Mouse (Mus musculus): Measurements from ENCODE around the gene Chtf18. TPM values are rescaled to one million over a fixed set of nuclear protein-coding genes. Genes with fewer than 3 reads are reported as not detected.

Chtf18 gene
- 3.2 and 4.6 TPM in 2 replicates for polyA plus RNA-seq (2015; fragmentation: Nextera tagmentation; extraction: Ambion mirVana)

DNA sequence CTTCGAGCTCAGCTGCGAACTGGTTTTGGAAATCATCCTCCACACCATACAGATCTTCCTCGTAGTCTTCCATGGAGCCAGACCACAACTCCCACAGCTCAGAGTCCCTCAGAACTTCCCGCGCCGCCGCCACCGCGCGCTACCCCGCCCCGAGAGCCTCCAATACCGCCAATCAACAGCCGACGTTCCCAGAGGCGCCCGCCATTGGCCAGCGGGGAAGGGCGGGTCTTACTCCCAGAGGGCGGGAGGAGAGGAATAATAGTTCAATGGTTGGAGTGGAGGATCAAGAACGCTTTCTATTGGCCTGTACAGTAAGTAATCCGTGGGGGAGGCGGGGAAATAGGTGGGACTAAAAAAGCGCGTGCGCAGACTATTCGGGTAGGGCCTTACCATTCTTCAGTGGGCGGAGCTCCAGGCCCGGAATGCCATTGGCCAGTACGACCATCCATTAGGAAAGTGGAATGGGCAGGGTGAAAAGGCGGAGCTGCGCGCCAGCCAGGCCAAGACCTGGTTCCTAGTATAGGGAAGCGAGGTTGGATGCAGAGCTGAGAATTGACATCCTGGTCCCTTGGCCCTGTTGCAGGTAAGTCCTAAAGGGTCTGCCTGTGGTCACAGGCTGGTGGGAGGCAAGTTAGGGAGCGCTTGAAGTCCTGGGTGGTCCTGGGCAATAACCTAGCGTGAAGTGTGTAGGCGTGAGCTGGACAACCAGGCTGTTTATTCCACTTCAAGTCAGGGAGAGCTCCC is at the start of gene Chtf18, which contains the start of gene Rpusd1:
Gene Chtf18 (minus strand): TSS at position 155 of the 744 bp plus-strand sequence.
Gene Rpusd1 (plus strand): TSS at position 406 of the 744 bp plus-strand sequence.

DNA sequence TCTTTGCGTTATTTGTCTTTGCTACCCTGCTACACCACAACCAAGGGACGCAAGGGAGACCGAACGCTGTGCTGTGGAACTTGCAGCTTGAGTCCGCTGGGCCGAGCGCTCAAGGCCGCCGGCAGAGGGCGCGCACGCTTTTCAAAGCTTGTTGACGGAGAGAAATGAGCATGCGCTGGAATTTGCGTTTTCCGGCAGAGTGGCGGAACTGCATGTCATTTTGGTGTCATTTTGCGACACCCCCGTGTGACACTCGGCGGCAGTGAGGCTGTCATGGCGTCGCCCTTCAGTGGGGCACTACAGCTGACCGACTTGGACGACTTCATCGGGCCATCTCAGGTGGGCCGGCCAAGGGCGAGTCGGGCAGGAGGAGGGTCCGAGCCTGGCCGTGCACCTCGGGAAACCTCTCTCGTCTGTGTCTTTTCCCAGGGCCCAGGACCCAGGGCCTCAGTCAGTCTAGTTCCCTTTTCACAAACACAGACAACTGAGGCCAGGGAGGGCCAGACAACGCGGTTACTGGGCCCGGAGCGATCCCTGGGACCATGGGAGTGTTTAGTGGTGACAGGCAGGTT is 46.4 kb upstream of the Chtf18 start, which contains the start of gene Narfl:
Gene Narfl (plus strand): TSS at position 228 of the 572 bp plus-strand sequence.

DNA sequence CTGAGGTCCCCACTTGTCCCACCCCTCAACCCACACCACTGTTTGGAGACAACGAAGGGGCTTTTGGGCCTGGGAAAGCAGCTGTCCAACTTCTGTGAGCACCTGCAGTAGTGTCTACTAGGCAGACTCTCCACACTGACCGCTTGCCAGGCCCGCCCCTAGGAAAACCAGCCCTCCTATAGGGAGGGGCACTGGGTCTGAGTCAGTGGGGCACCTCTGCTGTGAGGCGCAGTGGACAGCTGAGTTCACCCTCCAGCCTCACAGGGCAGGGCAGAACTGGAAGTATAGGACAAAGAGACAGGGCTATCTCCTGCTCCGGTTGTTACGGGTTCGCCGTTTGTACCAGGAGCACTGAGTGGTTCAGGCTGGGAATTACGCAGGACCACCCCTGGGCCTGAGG is 27.0 kb upstream of the Chtf18 start, which contains the start of gene Msln:
Gene Msln (minus strand): TSS at position 138 of the 400 bp plus-strand sequence.

DNA sequence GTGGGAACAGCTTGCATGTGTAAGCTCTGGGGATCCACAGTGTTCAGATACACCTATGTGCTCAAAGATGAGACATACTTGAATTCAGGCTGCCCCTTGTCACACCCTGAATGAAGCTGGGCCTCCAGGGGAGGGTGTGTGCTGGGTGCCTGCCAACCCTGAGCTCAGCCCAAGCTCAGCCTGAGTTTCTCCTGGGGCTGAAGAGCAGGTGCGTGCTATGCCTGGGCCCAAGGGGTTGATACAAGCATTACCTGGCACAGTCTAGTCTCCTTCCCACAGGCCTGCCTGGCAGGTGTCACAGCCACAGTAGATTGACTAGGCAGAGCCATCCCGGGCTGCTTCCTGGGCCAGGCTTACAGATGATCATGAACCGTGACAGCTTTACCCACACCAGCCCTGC is 8.5 kb upstream of the Chtf18 start, which contains the start of gene Mslnl:
Gene Mslnl (plus strand): TSS at position 298 of the 400 bp plus-strand sequence.

DNA sequence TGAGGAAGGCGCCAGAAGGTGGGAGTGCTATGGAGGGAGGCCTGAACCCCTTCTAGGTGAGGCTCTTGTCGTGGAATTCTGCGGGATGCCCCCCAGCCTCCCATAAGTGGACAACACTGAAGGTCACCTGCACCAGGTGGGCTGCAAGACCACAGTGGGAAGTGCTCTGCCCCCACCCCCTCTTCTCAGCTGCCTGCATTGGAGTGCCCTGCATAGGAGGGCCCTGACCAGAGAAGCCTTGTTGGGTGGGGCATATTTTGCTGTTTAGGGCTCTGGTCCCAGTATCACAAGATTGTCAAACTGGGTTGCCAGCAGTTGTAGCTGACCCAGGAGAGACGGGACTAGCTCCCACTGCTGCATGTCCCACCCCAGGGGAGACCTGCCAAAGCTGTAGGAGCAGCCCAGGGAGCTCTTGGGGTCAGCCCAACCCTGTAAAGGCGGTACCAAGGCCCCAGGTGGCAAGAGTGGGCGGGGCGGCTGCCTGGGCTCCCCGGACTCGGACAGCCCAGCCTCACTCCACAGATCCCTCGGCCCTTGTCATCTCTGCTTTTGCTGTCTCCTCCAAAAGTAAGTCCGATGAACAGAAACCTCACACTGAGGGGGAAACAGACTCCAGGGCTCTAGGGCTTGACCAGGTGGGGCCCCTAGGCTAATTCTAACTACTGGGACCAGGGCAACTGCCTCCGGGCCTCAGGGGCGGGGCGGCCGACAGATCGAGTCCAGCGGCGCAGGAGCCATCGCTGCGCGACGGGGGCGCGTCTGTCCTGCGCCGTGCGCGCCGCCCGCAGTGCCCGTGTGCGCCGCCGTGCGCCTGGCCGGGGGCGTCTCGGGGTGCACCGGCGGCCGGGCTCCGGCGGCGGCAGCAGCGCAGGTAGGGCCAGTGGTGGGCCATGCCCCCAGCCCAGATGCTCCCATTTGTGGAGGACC is 10.2 kb downstream of the Chtf18 start, which contains the start of gene Gng13:
Gene Gng13 (plus strand): TSS at position 461 of the 927 bp plus-strand sequence.

Small RNAs within 50 kb of the gene (microRNA-seq; reads per million reads assigned to microRNA genes)
- 0 reads per million in 2 experiments for gene Gm25083

Other genes with a start within 250 kb of the Chtf18 start
- 0.05 TPM in 1 of 2 replicates, not detected in the other for gene Sstr5, start 230.1 kb downstream of the Chtf18 start, polyA plus RNA-seq (2015; fragmentation: Nextera tagmentation; extraction: Ambion mirVana)
- 14.7 and 16.2 TPM in 2 replicates for gene Sox8, start 156.7 kb downstream of the Chtf18 start, polyA plus RNA-seq (2015; fragmentation: Nextera tagmentation; extraction: Ambion mirVana)
- gene Lmf1, start 148.3 kb downstream of the Chtf18 start, polyA plus RNA-seq (2015; fragmentation: Nextera tagmentation; extraction: Ambion mirVana) = 11.6 and 14.8 TPM in 2 replicates
- gene Gng13, start 10.2 kb downstream of the Chtf18 start, polyA plus RNA-seq (2015; fragmentation: Nextera tagmentation; extraction: Ambion mirVana) = 0.28 TPM in 1 of 2 replicates, not detected in the other
- 8.7 and 9.4 TPM in 2 replicates for gene Rpusd1, start 251 bp upstream of the Chtf18 start, polyA plus RNA-seq (2015; fragmentation: Nextera tagmentation; extraction: Ambion mirVana)
- gene Mslnl, start 8.6 kb upstream of the Chtf18 start, polyA plus RNA-seq (2015; fragmentation: Nextera tagmentation; extraction: Ambion mirVana) = not detected in 2 replicates
- gene Msln, start 27.0 kb upstream of the Chtf18 start, polyA plus RNA-seq (2015; fragmentation: Nextera tagmentation; extraction: Ambion mirVana) = 1.4 and 1.7 TPM in 2 replicates
- gene Narfl, start 46.4 kb upstream of the Chtf18 start, polyA plus RNA-seq (2015; fragmentation: Nextera tagmentation; extraction: Ambion mirVana) = 36.6 and 38.7 TPM in 2 replicates
- gene Haghl, start 58.3 kb upstream of the Chtf18 start, polyA plus RNA-seq (2015; fragmentation: Nextera tagmentation; extraction: Ambion mirVana) = 31.4 and 32.9 TPM in 2 replicates
- 0.16 and 0.22 TPM in 2 replicates for gene Ccdc78, start 59.2 kb upstream of the Chtf18 start, polyA plus RNA-seq (2015; fragmentation: Nextera tagmentation; extraction: Ambion mirVana)
- gene Fam173a, start 65.5 kb upstream of the Chtf18 start, polyA plus RNA-seq (2015; fragmentation: Nextera tagmentation; extraction: Ambion mirVana) = 55.4 and 60.9 TPM in 2 replicates
- 0.35 and 0.65 TPM in 2 replicates for gene AC134908.4, start 68.2 kb upstream of the Chtf18 start, polyA plus RNA-seq (2015; fragmentation: Nextera tagmentation; extraction: Ambion mirVana)
- 22.8 and 28.7 TPM in 2 replicates for gene Metrn, start 69.7 kb upstream of the Chtf18 start, polyA plus RNA-seq (2015; fragmentation: Nextera tagmentation; extraction: Ambion mirVana)
- gene Fbxl16, start 81.7 kb upstream of the Chtf18 start, polyA plus RNA-seq (2015; fragmentation: Nextera tagmentation; extraction: Ambion mirVana) = 0.72 and 0.95 TPM in 2 replicates
- 11.8 and 12.4 TPM in 2 replicates for gene Wdr24, start 96.2 kb upstream of the Chtf18 start, polyA plus RNA-seq (2015; fragmentation: Nextera tagmentation; extraction: Ambion mirVana)
- gene Jmjd8, start 101.4 kb upstream of the Chtf18 start, polyA plus RNA-seq (2015; fragmentation: Nextera tagmentation; extraction: Ambion mirVana) = 17.9 and 23.0 TPM in 2 replicates
- 186 and 212 TPM in 2 replicates for gene Stub1, start 106.0 kb upstream of the Chtf18 start, polyA plus RNA-seq (2015; fragmentation: Nextera tagmentation; extraction: Ambion mirVana)
- gene Rhbdl1, start 109.9 kb upstream of the Chtf18 start, polyA plus RNA-seq (2015; fragmentation: Nextera tagmentation; extraction: Ambion mirVana) = 13.6 and 17.2 TPM in 2 replicates
- 4.3 and 4.5 TPM in 2 replicates for gene Gm20683, start 114.3 kb upstream of the Chtf18 start, polyA plus RNA-seq (2015; fragmentation: Nextera tagmentation; extraction: Ambion mirVana)
- gene Rhot2, start 117.4 kb upstream of the Chtf18 start, polyA plus RNA-seq (2015; fragmentation: Nextera tagmentation; extraction: Ambion mirVana) = 11.2 and 13.6 TPM in 2 replicates
- 3.5 and 5.5 TPM in 2 replicates for gene Wdr90, start 134.1 kb upstream of the Chtf18 start, polyA plus RNA-seq (2015; fragmentation: Nextera tagmentation; extraction: Ambion mirVana)
- gene Mcrip2, start 141.3 kb upstream of the Chtf18 start, polyA plus RNA-seq (2015; fragmentation: Nextera tagmentation; extraction: Ambion mirVana) = 120 and 122 TPM in 2 replicates
- 35.5 and 37.9 TPM in 2 replicates for gene Mettl26, start 147.7 kb upstream of the Chtf18 start, polyA plus RNA-seq (2015; fragmentation: Nextera tagmentation; extraction: Ambion mirVana)
- gene Wfikkn1, start 153.4 kb upstream of the Chtf18 start, polyA plus RNA-seq (2015; fragmentation: Nextera tagmentation; extraction: Ambion mirVana) = 0.15 and 0.19 TPM in 2 replicates
- gene Rab40c, start 192.3 kb upstream of the Chtf18 start, polyA plus RNA-seq (2015; fragmentation: Nextera tagmentation; extraction: Ambion mirVana) = 9.7 and 10.2 TPM in 2 replicates
- 27.6 and 28.6 TPM in 2 replicates for gene Pigq, start 217.5 kb upstream of the Chtf18 start, polyA plus RNA-seq (2015; fragmentation: Nextera tagmentation; extraction: Ambion mirVana)
- gene Nhlrc4, start 217.5 kb upstream of the Chtf18 start, polyA plus RNA-seq (2015; fragmentation: Nextera tagmentation; extraction: Ambion mirVana) = not detected in 2 replicates
- gene A930017K11Rik, start 225.1 kb upstream of the Chtf18 start, polyA plus RNA-seq (2015; fragmentation: Nextera tagmentation; extraction: Ambion mirVana) = 0.14 TPM in 1 of 2 replicates, not detected in the other

All from skeletal muscle tissue, postnatal 0 days (tissue).